Mouse (Mus musculus) CH12.LX (cell line): ENCODE results near the gene Fbxo44. TPM values are rescaled to one million over a fixed set of nuclear protein-coding genes. Genes with fewer than 3 reads are reported as not detected.
A peak's percentile ranks its signal among the peaks of the same experiment; 100 is the strongest.

Experiments
- DNase-seq: peaks from one replicate; pipeline ENCODE4 v3.0.0-alpha.2; 2013; ENCODE audit errors: extremely low read depth
- H3K27ac ChIP-seq: 2 replicates; pipeline ENCODE4 v1.5.1; 2012; ENCODE audit warnings: low read depth, mild to moderate bottlenecking, control low read depth, moderate library complexity; ENCODE audit not compliant: insufficient read depth
- H3K27me3 ChIP-seq: replicated peaks from 2 replicates; pipeline ENCODE3; 2012; ENCODE audit warnings: inconsistent platforms
- H3K36me3 ChIP-seq, 2 experiments: replicated peaks in 1 of 2; 2 replicates each; pipeline versions ENCODE3 to v1.6.1; 2012; ENCODE audit warnings: inconsistent platforms in 1 of 2, low read length in 1 of 2, mild to moderate bottlenecking in 1 of 2, mixed read lengths in 1 of 2, moderate library complexity in 1 of 2; ENCODE audit not compliant: control insufficient read depth in 1 of 2, insufficient read depth in 1 of 2
- H3K4me1 ChIP-seq, 2 experiments: 2 replicates each; pipeline ENCODE4 v1.6.1; 2012; ENCODE audit warnings: inconsistent platforms in 1 of 2, moderate library complexity in 1 of 2; ENCODE audit not compliant: insufficient read depth in 2 of 2, control insufficient read depth in 1 of 2
- H3K4me2 ChIP-seq: 2 replicates; pipeline ENCODE4 v1.6.1; 2012; ENCODE audit warnings: low read depth, mild to moderate bottlenecking, control low read depth; ENCODE audit not compliant: poor library complexity, insufficient read depth, severe bottlenecking
- H3K4me3 ChIP-seq, 3 experiments: fragments of 150-350 bp in 1 of 3; sonication (generic) in 1 of 3; replicated peaks in 1 of 3; 2 replicates each; pipeline versions ENCODE3 to v1.5.1; 2011 to 2012; ENCODE audit warnings: low read depth in 2 of 3, low read length in 2 of 3, mild to moderate bottlenecking in 2 of 3, moderate library complexity in 2 of 3, control low read depth in 1 of 3, improper control_type of control experiment in 1 of 3, inconsistent platforms in 1 of 3, mixed read lengths in 1 of 3; ENCODE audit not compliant: poor library complexity in 1 of 3
- H3K79me2 ChIP-seq: replicated peaks from 2 replicates; pipeline ENCODE4 v1.6.1; 2012; ENCODE audit warnings: mild to moderate bottlenecking, moderate library complexity; ENCODE audit not compliant: control insufficient read depth, poor library complexity, insufficient read depth, severe bottlenecking; ENCODE audit errors: extremely low read depth
- H3K9ac ChIP-seq: 2 replicates; pipeline ENCODE4 v1.6.1; 2012; ENCODE audit warnings: low read depth, mild to moderate bottlenecking, control low read depth, moderate library complexity; ENCODE audit not compliant: insufficient read depth
- H3K9me3 ChIP-seq: replicated peaks from 2 replicates; pipeline ENCODE3; 2012; ENCODE audit warnings: low read length, inconsistent platforms, mixed read lengths
- BHLHE40 ChIP-seq: IDR thresholded peaks from 2 replicates; pipeline ENCODE4 v1.6.1; 2011; ENCODE audit warnings: mild to moderate bottlenecking, low read depth, low read length, improper control_type of control experiment
- CHD1 ChIP-seq: IDR thresholded peaks from 2 replicates; pipeline ENCODE4 v1.6.1; 2012; ENCODE audit warnings: low read depth, low read length, improper control_type of control experiment, inconsistent platforms
- CHD2 ChIP-seq: IDR thresholded peaks from 2 replicates; pipeline ENCODE4 v1.6.1; 2011; ENCODE audit warnings: low read length, improper control_type of control experiment
- CTCF ChIP-seq, 2 experiments: IDR thresholded peaks in 1 of 2; conservative IDR thresholded peaks in 1 of 2; 2 replicates each; pipeline ENCODE4 v1.5.1; 2011 to 2012; ENCODE audit warnings: low read depth in 2 of 2, low read length in 2 of 2, improper control_type of control experiment in 1 of 2, inconsistent platforms in 1 of 2, mild to moderate bottlenecking in 1 of 2, moderate library complexity in 1 of 2
- E2F4 ChIP-seq: IDR thresholded peaks from 2 replicates; pipeline ENCODE4 v1.6.1; 2011; ENCODE audit warnings: low read depth, low read length, improper control_type of control experiment; ENCODE audit not compliant: insufficient replicate concordance
- ETS1 ChIP-seq: conservative IDR thresholded peaks from 2 replicates; pipeline ENCODE4 v1.6.1; 2012; ENCODE audit warnings: low read depth, mild to moderate bottlenecking, inconsistent platforms, low read length, improper control_type of control experiment, moderate library complexity
- GABPA ChIP-seq: IDR thresholded peaks from 2 replicates; pipeline ENCODE4 v1.6.1; 2012; ENCODE audit warnings: low read depth, low read length, improper control_type of control experiment, inconsistent platforms; ENCODE audit not compliant: insufficient replicate concordance
- IRF4 ChIP-seq: IDR thresholded peaks from 2 replicates; pipeline ENCODE4 v1.6.1; 2014; ENCODE audit warnings: low read depth, mild to moderate bottlenecking, inconsistent platforms, low read length, improper control_type of control experiment
- JUND ChIP-seq: conservative IDR thresholded peaks from 2 replicates; pipeline ENCODE4 v1.6.1; 2011; ENCODE audit warnings: low read depth, low read length, improper control_type of control experiment
- MAX ChIP-seq: IDR thresholded peaks from 2 replicates; pipeline ENCODE4 v1.6.1; 2011; ENCODE audit warnings: low read length, improper control_type of control experiment
- MEF2A ChIP-seq: IDR thresholded peaks from 2 replicates; pipeline ENCODE4 v1.6.1; 2014; ENCODE audit warnings: low read depth, mild to moderate bottlenecking, inconsistent platforms, low read length, improper control_type of control experiment, borderline replicate concordance
- MXI1 ChIP-seq: IDR thresholded peaks from 2 replicates; pipeline ENCODE4 v1.6.1; 2011; ENCODE audit warnings: mild to moderate bottlenecking, low read depth, low read length, improper control_type of control experiment
- NRF1 ChIP-seq: IDR thresholded peaks from 2 replicates; pipeline ENCODE4 v1.6.1; 2014; ENCODE audit warnings: low read depth, mild to moderate bottlenecking, inconsistent platforms, low read length, improper control_type of control experiment, moderate library complexity
- RAD21 ChIP-seq: IDR thresholded peaks from 2 replicates; pipeline ENCODE4 v1.6.1; 2011; ENCODE audit warnings: low read depth, mild to moderate bottlenecking, low read length, improper control_type of control experiment, moderate library complexity
- SMC3 ChIP-seq: IDR thresholded peaks from 2 replicates; pipeline ENCODE4 v1.6.1; 2011; ENCODE audit warnings: low read depth, low read length, improper control_type of control experiment
- TBP ChIP-seq: conservative IDR thresholded peaks from 2 replicates; pipeline ENCODE4 v1.6.1; 2011; ENCODE audit warnings: low read depth, low read length, improper control_type of control experiment
- ZMIZ1 ChIP-seq: IDR thresholded peaks from 2 replicates; pipeline ENCODE4 v1.6.1; 2012; ENCODE audit warnings: low read depth, mild to moderate bottlenecking, inconsistent platforms, low read length, improper control_type of control experiment
- ZNF384 ChIP-seq: IDR thresholded peaks from 2 replicates; pipeline ENCODE4 v1.6.1; 2012; ENCODE audit warnings: low read depth, low read length, improper control_type of control experiment, inconsistent platforms
- dilution Hi-C: fragments of 300-500 bp; cut with MboI; formaldehyde crosslinking; loops from 2 replicates; pipeline ENCODE4 v1.14.3; 2020; ENCODE audit warnings: low sequenced_read_pairs; ENCODE audit not compliant: extremely low pct_unique_long_range_greater_than_20kb, extremely low pct_ligation_motif_present
- in situ Hi-C: fragments of 300-500 bp; cut with MboI; formaldehyde crosslinking; loops from 3 replicates; pipeline ENCODE4 v1.14.3; 2019; ENCODE audit warnings: low sequenced_read_pairs, low pct_ligation_motif_present, low pct_unique_long_range_greater_than_20kb, mixed read lengths
- polyA plus RNA-seq: library from polyadenylated mRNA; unstranded; fragments of >175 nt; gene quantifications from 2 replicates; pipeline ENCODE4 v1.2.1, GENCODE M21; 2012; ENCODE audit warnings: low read depth; ENCODE audit not compliant: insufficient read length
- total RNA-seq, 2 experiments: library from RNA; depleted of rRNA; stranded (reverse); fragments of 300-350 nt in 1 of 2; fragments of >200 nt in 1 of 2; gene quantifications; 2 replicates each; pipeline ENCODE4 v1.2.3; 2012 to 2014

Fbxo44 gene
- total and polyA plus RNA-seq, 3 experiments, result 2.1 to 10.6 (median 2.8) TPM

DNA sequence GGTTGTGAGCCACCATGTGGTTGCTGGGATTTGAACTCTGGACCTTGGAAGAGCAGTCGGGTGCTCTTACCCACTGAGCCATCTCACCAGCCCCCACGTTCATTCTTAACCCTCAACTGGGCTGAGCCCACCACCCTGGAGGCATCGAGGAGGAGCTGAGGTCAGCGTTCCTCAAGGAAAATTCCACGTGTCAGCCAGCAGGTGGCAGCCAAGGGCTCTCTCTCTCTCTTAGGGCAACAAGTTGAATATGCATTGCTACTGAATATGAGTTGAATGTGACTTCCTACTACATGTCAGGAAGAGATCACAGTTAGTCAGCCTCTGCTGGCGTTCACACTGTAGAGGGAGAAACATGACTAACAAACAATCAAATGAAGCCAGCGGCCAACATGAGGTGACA, 8.0 kb upstream of the Fbxo44 start (continued):
- TF ChIP-seq CHD1 (no peak), JUND (no peak), ZMIZ1 (no peak), MXI1 (no peak), ZNF384 (no peak), BHLHE40 (no peak), SMC3 (peak; percentile 56), MEF2A (no peak)

DNA sequence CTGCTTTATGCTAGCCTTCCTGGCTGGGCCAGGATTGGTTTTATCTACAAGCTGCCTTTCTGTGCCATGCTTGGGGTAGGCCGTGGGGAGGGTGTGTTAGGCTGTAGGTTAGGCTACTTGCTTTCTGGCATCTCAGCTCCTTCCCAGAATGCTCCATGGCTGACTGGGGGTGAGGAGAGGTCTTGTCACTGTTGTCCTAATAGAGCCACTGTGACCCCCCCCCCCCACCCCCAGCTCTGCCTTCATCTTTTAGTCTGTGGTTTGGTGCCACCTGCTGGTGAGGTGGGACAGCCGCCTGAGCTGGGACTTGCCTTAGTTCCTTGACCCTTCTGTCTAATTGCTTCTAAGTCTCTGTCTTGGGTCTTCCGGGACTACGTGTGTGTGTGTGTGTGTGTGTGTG, 6.7 kb upstream of the Fbxo44 start:
- Histone ChIP-seq H3K27ac (no peak overlapping the region), H3K4me2 (no peak overlapping the region)
- TF ChIP-seq CTCF (conservative IDR thresholded peaks at IDR 0.05 in 1 of 2, IDR thresholded peaks at IDR 0.05 in 1 of 2; ENCODE audit: low read depth in 2 of 2, low read length in 2 of 2) (peak in 1 of 2 experiments; percentile 78; a peak in 3 of 4 replicates), SMC3 (peak; percentile 61), RAD21 (peak; percentile 56), MEF2A (no peak), JUND (no peak)
- TF ChIP-seq, all 38 proteins: peak for 3
- no peaks in the 10 kb centered on the region for H3K9me3 ChIP-seq
- no peak overlapping the region for H3K9ac ChIP-seq
- peaks cover 76% of the 10 kb centered on the region for H3K27me3 ChIP-seq
- in situ Hi-C loops (loop anchor here (25.0 kb wide), 1 partner anchor 445 kb away; the partner anchor contains the start of gene Masp2), dilution Hi-C loops (no loop called here)
- no peaks in the 10 kb centered on the region for H3K36me3 ChIP-seq
- peaks cover 2 to 4% of the 10 kb centered on the region in 2 experiments; a peak in 2 of 4 replicates for H3K4me1 ChIP-seq
- no peak overlapping the region for H3K4me3 ChIP-seq
- no peaks in the 10 kb centered on the region for H3K79me2 ChIP-seq
- peak; percentile 41 for DNase-seq

GRCm38 (mm10) chr4:148166431-148166830, 6.1 kb upstream of the Fbxo44 start:
- H3K4me3 ChIP-seq, result no peak overlapping the region
- H3K27ac ChIP-seq, result no peak overlapping the region
- H3K4me2 ChIP-seq, result no peak overlapping the region
- peaks cover 76% of the 10 kb centered on the region for H3K27me3 ChIP-seq
- TF ChIP-seq GABPA (no peak), E2F4 (no peak), MAX (no peak), ETS1 (no peak), NRF1 (no peak), IRF4 (no peak), ZMIZ1 (no peak), MEF2A (no peak), TBP (no peak), CHD2 (no peak)
- TF ChIP-seq, all 38 proteins: peak for 0
- in situ Hi-C loops (loop anchor here (25.0 kb wide), 1 partner anchor 446 kb away; the partner anchor contains the start of gene Masp2), dilution Hi-C loops (no loop called here)
- Histone ChIP-seq H3K4me1 (peaks cover 2 to 4% of the 10 kb centered on the region in 2 experiments; a peak in 2 of 4 replicates), H3K9ac (no peak overlapping the region), H3K36me3 (no peaks in the 10 kb centered on the region), H3K79me2 (no peaks in the 10 kb centered on the region), H3K9me3 (no peaks in the 10 kb centered on the region)
- no peak for DNase-seq
